Mouse (Mus musculus) hindbrain, postnatal 0 days (tissue): ENCODE data around the gene Bex2. TPM values are rescaled to one million over a fixed set of nuclear protein-coding genes. Genes with fewer than 3 reads are reported as not detected.
A peak's percentile ranks its signal among the peaks of the same experiment; 100 is the strongest.
"Not testable (repeated sequence)": the region's sequence is repeated elsewhere in the genome, so short reads cannot be mapped to it uniquely, and the experiment has no call there.

Experiments
- ATAC-seq: fragments of 200-750 bp; cut with Nextera tagmentation; 2 replicates; pipeline ENCODE4 v1.8.0; 2017; ENCODE audit warnings: mild to moderate bottlenecking, moderate TSS enrichment, moderate library complexity
- DNase-seq: peaks from one replicate; pipeline ENCODE4 v3.0.0-alpha.2; 2015; ENCODE audit warnings: low spot score
- H3K27ac ChIP-seq: fragments of 300-500 bp; sonication (generic); 2 replicates; pipeline ENCODE4 v1.5.1; 2014; ENCODE audit warnings: mild to moderate bottlenecking
- H3K27me3 ChIP-seq: fragments of 300-500 bp; sonication (generic); 2 replicates; pipeline ENCODE4 v1.6.1; 2014; ENCODE audit warnings: low read length, mixed read lengths; ENCODE audit not compliant: insufficient read depth
- H3K36me3 ChIP-seq: fragments of 300-500 bp; sonication (generic); 2 replicates; pipeline ENCODE4 v1.6.1; 2014; ENCODE audit warnings: low read length, mixed read lengths; ENCODE audit not compliant: insufficient read depth
- H3K4me1 ChIP-seq: fragments of 300-500 bp; sonication (generic); 2 replicates; pipeline ENCODE4 v1.6.1; 2014; ENCODE audit warnings: antibody characterized with exemption, low read length, mixed read lengths; ENCODE audit not compliant: insufficient read depth
- H3K4me2 ChIP-seq: fragments of 300-500 bp; sonication (generic); 2 replicates; pipeline ENCODE4 v1.6.1; 2014; ENCODE audit warnings: low read depth, mild to moderate bottlenecking, low read length, moderate library complexity, mixed read lengths
- H3K4me3 ChIP-seq: fragments of 300-500 bp; sonication (generic); 2 replicates; pipeline ENCODE4 v1.5.1; 2014; ENCODE audit warnings: low read length
- H3K9ac ChIP-seq: fragments of 300-500 bp; sonication (generic); replicated peaks from 2 replicates; pipeline ENCODE4 v1.6.1; 2014; ENCODE audit warnings: mild to moderate bottlenecking, low read length, moderate library complexity, mixed read lengths
- H3K9me3 ChIP-seq: fragments of 300-500 bp; sonication (generic); 2 replicates; pipeline ENCODE4 v1.6.1; 2016; ENCODE audit warnings: low read length, mixed read lengths
- CTCF ChIP-seq: IDR thresholded peaks from 2 replicates; pipeline ENCODE4 v1.5.1; 2016; ENCODE audit warnings: antibody characterized with exemption, control low read depth, low read depth
- WGBS: fragments of 180-500 bp; shearing (Covaris S2); extraction: QIAGEN DNeasy Blood & Tissue Kit; methylation state at CpG from one replicate; pipeline ENCODE4 v1.1.7; 2014; 5-methylcytosine and 5-hydroxymethylcytosine counted together
- polyA plus RNA-seq: library from polyadenylated mRNA; unstranded; fragments of >200 nt; fragmentation: Nextera tagmentation; extraction: Ambion mirVana; gene quantifications from 2 replicates; pipeline ENCODE4 v1.2.1, GENCODE M21; 2015
- total RNA-seq: library from RNA; depleted of rRNA; stranded (reverse); fragments of >200 nt; gene quantifications from 2 replicates; pipeline ENCODE4 v1.2.3, GENCODE M21; 2014

Bex2 gene
- total and polyA plus RNA-seq, 2 experiments from 2014 or later = 171 to 938 TPM

DNA sequence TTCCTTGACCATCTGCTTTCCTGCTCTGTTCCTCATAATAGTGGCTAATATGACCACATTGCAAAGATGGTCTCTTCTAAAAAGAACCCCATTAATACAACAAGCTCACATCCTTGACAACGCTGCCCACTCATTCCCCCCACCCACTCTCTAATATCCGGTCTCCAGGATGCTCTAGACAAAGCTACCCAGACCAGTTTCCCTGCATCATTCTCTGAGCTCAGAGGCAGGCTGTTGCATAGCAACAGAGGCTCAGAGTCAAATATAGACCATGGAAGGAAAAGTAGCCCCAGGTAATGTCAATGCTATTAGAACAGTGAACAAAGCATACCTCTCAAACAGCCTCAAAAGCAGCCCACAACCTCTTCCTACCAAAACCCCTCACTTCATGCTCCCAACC, 26.4 kb upstream of the Bex2 start:
- no peak for TF ChIP-seq CTCF
- Histone ChIP-seq H3K27me3 (no peaks in the 10 kb centered on the region), H3K9ac (no peak overlapping the region), H3K4me2 (no peak overlapping the region), H3K4me3 (no peak overlapping the region), H3K9me3 (no peaks in the 10 kb centered on the region), H3K27ac (no peak overlapping the region; the same call in 1 of the 2 replicates), H3K4me1 (no peaks in the 10 kb centered on the region), H3K36me3 (no peaks in the 10 kb centered on the region)
- WGBS = 27% methylated on average over 2 of the region's 2 CpGs
- DNase-seq = peak; percentile 52
- peak; percentile 82 for ATAC-seq

DNA sequence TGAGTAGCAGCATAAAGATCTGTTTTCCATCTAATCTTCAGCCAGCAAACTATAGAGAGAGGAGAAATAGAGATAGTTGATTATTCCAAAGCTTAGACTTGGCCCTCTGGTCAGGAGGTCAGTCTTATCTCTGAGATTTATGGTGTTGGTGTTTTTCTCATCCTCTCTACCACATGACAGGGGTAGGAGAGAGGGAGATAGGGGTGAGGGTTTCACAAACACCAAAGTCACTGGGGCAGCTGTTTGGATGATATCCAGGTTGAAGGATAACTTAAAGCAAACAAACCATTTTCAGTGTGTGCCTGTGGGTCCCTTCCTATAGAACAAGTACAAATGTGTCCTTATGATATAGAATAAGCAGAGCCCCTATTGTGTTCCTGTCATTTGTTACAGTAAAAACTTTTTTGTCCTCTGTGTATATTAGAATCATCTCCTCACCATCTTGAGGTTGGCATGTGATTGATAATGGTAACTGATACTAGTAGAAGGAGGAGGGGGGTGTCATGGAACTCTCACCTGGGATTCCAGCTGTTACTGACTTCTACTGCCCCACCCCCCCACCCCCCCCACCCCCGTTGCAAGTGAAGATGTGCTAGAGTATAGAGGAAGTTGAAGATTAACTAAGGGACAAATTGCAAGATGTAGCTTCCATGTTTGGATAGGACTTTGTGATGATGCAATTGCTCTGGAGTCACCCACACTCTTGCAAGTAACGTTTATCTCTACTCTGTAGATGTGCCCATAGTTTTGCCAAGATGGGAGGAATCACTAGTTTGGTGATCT, 24.7 kb upstream of the Bex2 start:
- H3K27me3 ChIP-seq = no peaks in the 10 kb centered on the region
- no peak overlapping the region for H3K9ac ChIP-seq
- no peaks in the 10 kb centered on the region for H3K9me3 ChIP-seq
- H3K4me3 ChIP-seq = no peak overlapping the region
- DNase-seq (no peak), ATAC-seq (no peak)
- WGBS = 37% methylated on average over 2 of the region's 2 CpGs
- no peak overlapping the region for H3K27ac ChIP-seq
- no peaks in the 10 kb centered on the region for H3K4me1 ChIP-seq
- H3K36me3 ChIP-seq = no peaks in the 10 kb centered on the region
- TF ChIP-seq CTCF = no peak
- H3K4me2 ChIP-seq = no peak overlapping the region

DNA sequence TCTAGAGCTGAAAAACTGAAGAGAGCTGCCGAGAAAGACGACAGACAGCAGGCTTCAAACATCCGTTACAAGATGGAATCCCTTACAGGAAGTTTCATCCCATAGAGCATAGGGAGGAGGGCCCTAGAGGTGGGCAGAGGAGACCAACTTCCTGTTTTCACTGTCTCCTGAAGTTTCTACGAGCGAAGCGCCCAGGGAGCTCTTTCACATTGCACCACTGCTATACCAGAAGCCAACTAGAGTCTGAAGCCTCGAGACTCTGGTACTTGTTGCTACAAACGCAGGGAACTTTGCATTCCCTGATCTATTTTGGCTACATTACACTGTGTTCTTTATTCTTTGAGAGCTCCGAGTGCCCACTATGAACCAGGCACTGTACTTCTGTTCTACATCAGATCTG, 17.1 kb upstream of the Bex2 start, which contains the start of gene Nxf3:
TSS of gene Nxf3 (minus strand) at position 101 of the 400 bp plus-strand sequence.
- no peak for TF ChIP-seq CTCF

DNA sequence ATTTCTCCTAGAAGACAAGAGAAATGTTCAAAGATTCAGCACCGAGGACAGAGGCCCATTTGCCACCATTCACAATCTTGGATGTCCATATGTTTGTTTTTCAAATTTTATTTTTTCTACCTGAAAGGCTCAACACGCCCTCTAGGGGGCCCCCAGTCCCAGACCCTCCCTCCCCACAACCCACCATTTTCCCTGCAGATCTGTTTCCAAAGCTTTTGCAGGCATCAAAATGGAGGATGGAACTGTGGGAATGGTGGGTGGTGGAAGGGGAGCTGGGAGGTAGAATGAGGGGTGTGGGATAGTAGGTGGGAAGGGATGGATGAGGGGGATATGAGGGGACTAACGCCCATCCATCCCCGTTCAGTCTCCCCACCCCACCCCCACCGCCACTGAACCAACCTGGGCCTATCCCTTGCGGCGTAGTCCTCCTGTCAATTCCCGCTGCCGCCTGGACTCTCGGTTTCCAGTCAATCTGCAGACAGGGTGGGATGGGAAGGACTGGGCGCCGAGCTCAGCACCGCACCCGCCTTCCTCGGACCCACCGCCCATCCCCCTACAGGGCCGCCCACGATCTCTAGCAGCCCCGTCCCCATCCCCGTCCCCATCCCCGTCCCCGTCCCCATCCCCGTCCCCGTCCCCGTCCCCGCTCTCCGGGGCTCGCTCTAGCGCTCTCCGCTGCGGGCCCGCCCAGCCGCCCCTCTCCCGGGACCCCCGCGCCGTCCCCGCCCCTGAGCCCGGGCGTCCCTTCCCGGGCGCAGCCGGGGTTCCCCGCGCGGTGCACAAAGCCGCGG, 640 bp downstream of the Bex2 start:
- H3K36me3 ChIP-seq, H3K9me3 ChIP-seq, H3K4me1 ChIP-seq, H3K27me3 ChIP-seq: not testable (repeated sequence)
- H3K4me2 ChIP-seq = peak overlapping the region; percentile 43
- peak; percentile 84 for ATAC-seq
- peak; percentile 72 for DNase-seq
- peak; percentile 52 for TF ChIP-seq CTCF
- H3K9ac ChIP-seq = peak overlapping the region; percentile 51
- peak overlapping the region; percentile 42 for H3K4me3 ChIP-seq
- H3K27ac ChIP-seq = peak overlapping the region; percentile 73
- WGBS = 32% methylated on average over 15 of the region's 48 CpGs

More for the DNA sequence above, 17.1 kb upstream of the Bex2 start, which contains the start of gene Nxf3:
- no peak within 1 kb of the TSS for H3K4me2 ChIP-seq
- 83% methylated on average over 9 of the region's 9 CpGs for WGBS
- no peak within 1 kb of the TSS for H3K9ac ChIP-seq
- no peak within 1 kb of the TSS for H3K27ac ChIP-seq
- DNase-seq (no peak), ATAC-seq (no peak)
- H3K27me3 ChIP-seq = no peaks in the 10 kb centered on the region
- H3K9me3 ChIP-seq = no peaks in the 10 kb centered on the region
- H3K4me1 ChIP-seq = no peaks in the 10 kb centered on the region
- H3K4me3 ChIP-seq = no peak within 1 kb of the TSS
- no peaks in the 10 kb centered on the region for H3K36me3 ChIP-seq

DNA sequence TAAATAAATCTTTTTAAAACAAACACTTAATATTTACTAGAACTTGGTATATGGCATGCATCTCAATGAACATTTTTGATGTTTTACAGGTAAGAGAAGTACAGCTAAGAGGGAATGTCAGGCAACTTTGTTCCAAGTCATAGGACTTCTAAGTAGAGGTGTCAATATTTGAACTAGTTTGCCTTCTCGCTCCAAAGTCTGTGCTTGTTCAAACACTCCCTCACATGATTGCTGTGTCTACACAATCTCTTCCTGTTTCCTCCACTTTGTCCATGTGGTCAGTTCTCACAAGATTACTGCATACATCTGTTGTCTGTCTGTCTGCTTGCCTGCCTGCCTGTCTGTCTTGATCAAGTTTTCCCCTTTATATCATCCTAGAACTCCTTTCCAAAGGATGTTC, 7.3 kb downstream of the Bex2 start:
- no peak for TF ChIP-seq CTCF
- Histone ChIP-seq H3K9me3 (no peaks in the 10 kb centered on the region), H3K27ac (no peak overlapping the region), H3K27me3 (no peaks in the 10 kb centered on the region), H3K9ac (no peak overlapping the region), H3K4me3 (no peak overlapping the region), H3K36me3 (no peaks in the 10 kb centered on the region), H3K4me1 (no peaks in the 10 kb centered on the region), H3K4me2 (no peak overlapping the region)
- ATAC-seq = no peak
- DNase-seq = no peak
- WGBS = 93% methylated on average over 1 of the region's 1 CpGs

DNA sequence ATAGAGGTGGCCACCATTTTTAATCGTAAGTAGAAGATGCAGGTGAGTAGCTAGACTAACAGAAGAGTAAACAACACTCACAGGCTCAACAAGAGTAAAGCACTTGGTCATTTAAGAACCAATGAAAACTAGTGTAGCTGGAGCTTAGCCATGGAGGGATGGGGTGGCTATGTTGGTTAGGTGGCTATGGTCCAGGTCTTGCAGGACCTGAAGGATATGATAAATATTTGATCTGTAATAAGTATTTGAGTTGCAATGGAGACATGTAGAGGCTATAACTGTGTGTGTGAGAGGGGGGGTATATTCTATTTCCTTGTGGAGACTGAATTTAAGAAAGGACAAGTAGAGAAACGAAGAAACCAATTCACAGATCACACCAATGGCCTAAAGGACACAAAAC, 16.8 kb downstream of the Bex2 start:
- Histone ChIP-seq H3K36me3 (no peaks in the 10 kb centered on the region), H3K4me2 (no peak overlapping the region), H3K9ac (no peak overlapping the region), H3K9me3 (no peaks in the 10 kb centered on the region), H3K27me3 (no peaks in the 10 kb centered on the region), H3K4me3 (no peak overlapping the region), H3K27ac (no peak overlapping the region), H3K4me1 (no peaks in the 10 kb centered on the region)
- no peak for DNase-seq
- TF ChIP-seq CTCF = no peak
- 73% methylated on average over 2 of the region's 2 CpGs for WGBS
- no peak for ATAC-seq
